Mouse (Mus musculus) kidney, embryonic 16.5 days (tissue): ENCODE data around the gene Ptges. TPM values are rescaled to one million over a fixed set of nuclear protein-coding genes. Genes with fewer than 3 reads are reported as not detected.
"Not testable (repeated sequence)": the region's sequence is repeated elsewhere in the genome, so short reads cannot be mapped to it uniquely, and the experiment has no call there.

Experiments
- ATAC-seq: fragments of 200-750 bp; cut with Nextera tagmentation; 2 replicates; pipeline ENCODE4 v1.8.0; 2017; ENCODE audit warnings: moderate TSS enrichment; ENCODE audit not compliant: low FRiP score, low TSS enrichment
- H3K27ac ChIP-seq: fragments of 300-500 bp; sonication (generic); 2 replicates; pipeline ENCODE4 v1.5.1; 2014; ENCODE audit warnings: low read length
- H3K27me3 ChIP-seq: fragments of 300-500 bp; sonication (generic); 2 replicates; pipeline ENCODE4 v1.6.1; 2014; ENCODE audit warnings: low read length, control low read depth, mixed read lengths; ENCODE audit not compliant: insufficient read depth
- H3K36me3 ChIP-seq: fragments of 300-500 bp; sonication (generic); 2 replicates; pipeline ENCODE4 v1.6.1; 2014; ENCODE audit warnings: low read length, control low read depth, mixed read lengths; ENCODE audit not compliant: insufficient read depth
- H3K4me1 ChIP-seq: fragments of 300-500 bp; sonication (generic); 2 replicates; pipeline ENCODE4 v1.6.1; 2014; ENCODE audit warnings: low read length, control low read depth, mixed read lengths; ENCODE audit not compliant: insufficient read depth
- H3K4me2 ChIP-seq: fragments of 300-500 bp; sonication (generic); replicated peaks from 2 replicates; pipeline ENCODE4 v1.6.1; 2014; ENCODE audit warnings: low read depth, low read length
- H3K4me3 ChIP-seq: fragments of 300-500 bp; sonication (generic); 2 replicates; pipeline ENCODE4 v1.5.1; 2014; ENCODE audit warnings: mild to moderate bottlenecking, low read length
- H3K9ac ChIP-seq: fragments of 300-500 bp; sonication (generic); replicated peaks from 2 replicates; pipeline ENCODE4 v1.6.1; 2014; ENCODE audit warnings: low read length
- H3K9me3 ChIP-seq: fragments of 300-500 bp; sonication (generic); 2 replicates; pipeline ENCODE4 v1.6.1; 2016; ENCODE audit warnings: low read length, control low read depth
- WGBS: fragments of 180-500 bp; shearing (Covaris S2); extraction: QIAGEN DNeasy Blood & Tissue Kit; methylation state at CpG from one replicate; pipeline ENCODE4 v1.1.7; 2014; 5-methylcytosine and 5-hydroxymethylcytosine counted together
- polyA plus RNA-seq: library from polyadenylated mRNA; unstranded; fragments of >200 nt; fragmentation: Nextera tagmentation; extraction: Ambion mirVana; gene quantifications from 2 replicates; pipeline ENCODE4 v1.2.1, GENCODE M21; 2015

Gene Ptges
- polyA plus RNA-seq, 1 experiment from 2014 or later, result 25.2 TPM

GRCm38 (mm10) chr2:30918780-30919329 lies 10.8 kb downstream of the Ptges start:
- no peak overlapping the region for H3K4me3 ChIP-seq
- H3K27ac ChIP-seq, result peak overlapping the region; percentile 45
- H3K27me3 ChIP-seq, result no peaks in the 10 kb centered on the region
- H3K4me1 ChIP-seq, result peaks cover 8% of the 10 kb centered on the region; the same call in 1 of the 2 replicates
- WGBS, result 45% methylated on average over 8 of the region's 8 CpGs
- no peak overlapping the region for H3K9ac ChIP-seq
- no peaks in the 10 kb centered on the region for H3K9me3 ChIP-seq
- H3K4me2 ChIP-seq, result no peak overlapping the region
- ATAC-seq, result peak; percentile 57; the same call in 1 of the 2 replicates
- no peaks in the 10 kb centered on the region for H3K36me3 ChIP-seq

DNA sequence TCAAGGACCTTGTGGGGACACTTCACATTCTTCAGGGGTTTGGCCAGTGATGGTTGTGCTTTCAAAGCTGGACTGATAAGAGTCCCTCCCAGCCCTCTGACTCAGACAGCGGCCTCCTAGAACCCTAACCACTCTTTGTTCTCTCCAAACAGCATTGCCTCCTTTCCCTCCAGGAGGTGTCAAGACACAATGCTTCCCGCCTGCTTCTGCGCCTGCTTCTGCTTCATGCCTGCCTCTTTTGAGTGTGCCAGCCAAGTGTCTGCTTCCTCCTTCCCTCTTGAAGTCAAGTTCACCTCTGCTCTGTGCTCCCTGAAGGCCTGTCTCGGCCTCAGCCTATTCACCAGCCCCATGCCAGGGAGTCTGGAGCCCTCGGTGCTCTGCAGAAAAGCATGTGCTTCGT lies 11.5 kb downstream of the Ptges start:
- WGBS, result 65% methylated on average over 6 of the region's 6 CpGs
- ATAC-seq, result no peak
- no peak overlapping the region for H3K27ac ChIP-seq

GRCm38 (mm10) chr2:30917649-30918048 lies 12.0 kb downstream of the Ptges start:
- no peaks in the 10 kb centered on the region for H3K9me3 ChIP-seq
- H3K4me3 ChIP-seq, result no peak overlapping the region
- H3K27me3 ChIP-seq, result no peaks in the 10 kb centered on the region
- no peak overlapping the region for H3K9ac ChIP-seq
- H3K36me3 ChIP-seq, result no peaks in the 10 kb centered on the region
- no peak for ATAC-seq
- no peak overlapping the region for H3K27ac ChIP-seq
- WGBS, result 80% methylated on average over 7 of the region's 7 CpGs
- H3K4me1 ChIP-seq, result peaks cover 14% of the 10 kb centered on the region
- H3K4me2 ChIP-seq, result no peak overlapping the region

More for the DNA sequence above, 11.5 kb downstream of the Ptges start:
- Histone ChIP-seq H3K27me3 (no peaks in the 10 kb centered on the region), H3K9ac (no peak overlapping the region), H3K9me3 (no peaks in the 10 kb centered on the region), H3K36me3 (no peaks in the 10 kb centered on the region), H3K4me2 (no peak overlapping the region), H3K4me1 (peaks cover 9% of the 10 kb centered on the region), H3K4me3 (no peak overlapping the region)

DNA sequence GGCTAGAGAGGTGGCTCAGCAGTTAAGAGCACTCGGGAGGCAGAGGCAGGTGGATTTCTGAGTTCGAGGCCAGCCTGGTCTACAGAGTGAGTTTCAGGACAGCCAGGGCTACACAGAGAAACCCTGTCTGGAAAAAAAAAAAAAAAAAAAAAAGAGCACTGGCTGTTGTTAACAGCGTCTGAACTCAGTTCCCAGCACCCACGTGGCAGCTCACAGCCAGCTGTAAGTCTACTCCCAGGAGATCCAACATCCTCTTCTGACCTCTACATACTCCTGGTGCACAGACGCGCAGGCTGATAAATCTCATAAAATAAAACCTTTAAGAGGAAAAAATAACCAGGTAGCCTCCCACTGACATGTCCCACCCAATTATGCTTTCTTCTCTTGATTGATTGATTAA lies 13.7 kb downstream of the Ptges start:
- H3K27ac ChIP-seq, H3K4me2 ChIP-seq, H3K27me3 ChIP-seq, ATAC-seq, H3K4me3 ChIP-seq, H3K36me3 ChIP-seq, H3K9ac ChIP-seq, H3K9me3 ChIP-seq: not testable (repeated sequence)
- H3K4me1 ChIP-seq, result peaks cover 20% of the 10 kb centered on the region
- 78% methylated on average over 6 of the region's 6 CpGs for WGBS

DNA sequence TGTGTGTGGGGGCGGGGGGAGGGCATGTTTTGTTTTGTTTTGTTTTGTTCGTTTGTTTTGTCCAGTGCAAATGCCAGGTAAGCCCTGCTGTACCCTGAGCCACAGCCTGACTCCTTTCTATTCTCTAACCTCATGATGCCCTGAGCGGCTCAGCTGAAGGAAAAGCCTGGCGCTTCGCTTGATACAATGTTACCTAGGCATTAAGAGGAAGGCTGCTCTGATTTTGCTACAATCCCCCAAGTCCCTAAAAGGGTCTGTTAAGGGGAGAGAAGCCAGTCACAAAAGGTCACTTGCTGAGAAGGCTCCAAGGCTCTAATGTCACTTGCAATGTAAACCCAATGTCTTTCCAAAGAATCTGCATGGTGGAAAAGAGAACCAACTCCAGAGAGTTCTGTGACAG lies 14.3 kb downstream of the Ptges start:
- no peak overlapping the region for H3K27ac ChIP-seq
- peaks cover 20% of the 10 kb centered on the region for H3K4me1 ChIP-seq
- no peaks in the 10 kb centered on the region for H3K27me3 ChIP-seq
- no peak overlapping the region for H3K9ac ChIP-seq
- no peak for ATAC-seq
- WGBS, result 82% methylated on average over 5 of the region's 5 CpGs
- H3K36me3 ChIP-seq, result no peaks in the 10 kb centered on the region
- no peaks in the 10 kb centered on the region for H3K9me3 ChIP-seq
- H3K4me2 ChIP-seq, result no peak overlapping the region
- no peak overlapping the region for H3K4me3 ChIP-seq

GRCm38 (mm10) chr2:30914836-30915235 lies 14.8 kb downstream of the Ptges start:
- no peaks in the 10 kb centered on the region for H3K9me3 ChIP-seq
- no peaks in the 10 kb centered on the region for H3K27me3 ChIP-seq
- no peak overlapping the region for H3K9ac ChIP-seq
- peaks cover 20% of the 10 kb centered on the region for H3K4me1 ChIP-seq
- WGBS, result 64% methylated on average over 3 of the region's 3 CpGs
- H3K4me2 ChIP-seq, result no peak overlapping the region
- no peaks in the 10 kb centered on the region for H3K36me3 ChIP-seq
- no peak overlapping the region for H3K4me3 ChIP-seq
- H3K27ac ChIP-seq, result no peak overlapping the region
- no peak for ATAC-seq

DNA sequence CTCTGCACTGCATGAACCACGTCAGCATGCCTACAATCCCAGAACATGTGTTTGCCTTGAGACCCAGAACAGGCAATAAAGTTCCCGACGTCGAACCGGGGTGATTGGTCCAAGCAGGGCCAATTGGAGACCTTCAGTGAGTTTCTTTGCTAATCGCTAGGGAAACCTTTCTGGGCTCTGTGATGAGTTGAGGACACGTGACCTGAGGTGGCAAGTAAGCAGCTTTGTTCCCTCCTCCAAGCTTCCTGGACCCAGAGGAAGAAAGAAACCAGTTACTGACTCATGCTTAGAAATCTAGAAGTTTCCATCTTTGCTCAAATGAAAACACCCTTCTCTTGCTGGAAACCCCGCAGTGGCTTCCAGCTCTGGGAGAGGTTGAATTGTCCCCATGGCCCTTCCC lies 16.6 kb downstream of the Ptges start:
- Histone ChIP-seq H3K4me3 (no peak overlapping the region), H3K27ac (0 out of 2 replicates have a peak overlapping the region, but pooled peaks have one; percentile 4), H3K9me3 (no peaks in the 10 kb centered on the region), H3K27me3 (no peaks in the 10 kb centered on the region), H3K4me2 (no peak overlapping the region), H3K4me1 (peaks cover 12% of the 10 kb centered on the region), H3K36me3 (no peaks in the 10 kb centered on the region), H3K9ac (no peak overlapping the region)
- ATAC-seq, result no peak
- WGBS, result 79% methylated on average over 8 of the region's 8 CpGs

DNA sequence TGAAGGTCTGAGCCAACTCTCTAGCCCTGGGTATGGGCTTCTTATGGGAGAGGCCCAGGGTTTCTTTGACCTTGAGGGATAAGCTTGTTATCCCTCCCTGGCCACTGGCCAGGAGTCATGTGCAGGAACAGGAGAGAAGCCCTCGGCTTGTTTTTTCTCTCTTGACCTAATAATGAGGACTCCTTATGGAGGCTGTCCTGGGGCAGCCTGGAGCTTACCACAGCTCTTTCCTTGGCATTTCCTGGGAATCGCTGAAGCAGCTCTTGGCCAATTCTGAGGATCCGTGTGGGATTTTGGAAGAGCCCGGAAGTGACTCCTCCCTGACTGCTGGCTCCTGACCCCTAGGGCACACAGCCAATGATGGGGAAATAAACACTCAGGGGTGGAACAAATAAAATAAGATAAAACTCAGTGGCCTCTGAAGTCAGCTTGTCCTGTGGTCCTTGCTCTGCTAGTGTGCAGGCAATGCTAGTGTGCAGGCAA lies 17.3 kb downstream of the Ptges start:
- H3K4me2 ChIP-seq, result no peak overlapping the region
- WGBS, result 17% methylated on average over 4 of the region's 4 CpGs
- no peaks in the 10 kb centered on the region for H3K9me3 ChIP-seq
- H3K36me3 ChIP-seq, result no peaks in the 10 kb centered on the region
- no peaks in the 10 kb centered on the region for H3K27me3 ChIP-seq
- peaks cover 12% of the 10 kb centered on the region for H3K4me1 ChIP-seq
- no peak overlapping the region for H3K4me3 ChIP-seq
- no peak overlapping the region for H3K9ac ChIP-seq
- no peak overlapping the region for H3K27ac ChIP-seq
- ATAC-seq, result no peak

DNA sequence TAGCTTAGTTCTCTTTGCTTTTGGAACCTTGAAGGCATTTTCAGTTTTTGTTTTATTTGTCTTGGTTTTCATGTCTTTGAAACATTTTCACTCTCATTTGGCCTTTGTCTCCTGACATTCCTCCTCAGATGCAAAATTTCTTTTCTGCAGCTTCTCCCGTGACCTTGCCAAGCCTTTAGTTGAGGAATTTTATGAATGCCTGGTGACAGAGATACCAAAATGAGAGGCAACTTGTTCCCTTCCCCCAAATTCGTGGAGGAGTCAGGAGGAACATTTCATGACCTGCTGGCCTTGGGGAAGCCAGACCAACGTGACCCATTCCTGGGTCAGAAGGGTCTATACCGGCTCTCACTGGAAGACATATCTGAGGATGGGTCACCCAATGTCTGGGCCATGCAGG lies 23.0 kb downstream of the Ptges start:
- H3K4me1 ChIP-seq, result peaks cover 30% of the 10 kb centered on the region
- H3K4me3 ChIP-seq, result no peak overlapping the region
- H3K9ac ChIP-seq, result no peak overlapping the region
- no peak overlapping the region for H3K27ac ChIP-seq
- WGBS, result 70% methylated on average over 4 of the region's 4 CpGs
- H3K27me3 ChIP-seq, result no peaks in the 10 kb centered on the region
- H3K4me2 ChIP-seq, result no peak overlapping the region
- H3K9me3 ChIP-seq, result no peaks in the 10 kb centered on the region
- no peak for ATAC-seq
- H3K36me3 ChIP-seq, result no peaks in the 10 kb centered on the region

DNA sequence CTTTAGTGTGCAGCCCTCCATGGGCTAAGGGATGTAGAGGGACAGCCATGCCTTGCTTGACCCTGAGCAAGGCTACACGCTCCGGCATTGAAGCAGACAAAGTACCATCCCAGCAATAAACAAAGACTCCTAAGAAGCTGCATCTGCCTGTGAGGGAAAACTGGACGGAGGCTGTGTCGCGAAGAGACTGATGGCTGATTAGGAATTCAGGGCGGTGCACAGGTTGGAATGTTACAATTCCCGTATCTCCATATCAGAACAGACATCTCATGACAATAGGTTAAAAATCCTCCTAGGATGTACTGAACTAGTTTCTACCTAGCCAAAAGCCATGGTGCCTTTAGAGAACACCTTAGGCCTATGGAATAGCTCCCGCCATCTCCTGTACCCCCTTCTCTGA lies 23.8 kb downstream of the Ptges start:
- no peak overlapping the region for H3K4me3 ChIP-seq
- no peak overlapping the region for H3K4me2 ChIP-seq
- no peaks in the 10 kb centered on the region for H3K9me3 ChIP-seq
- no peaks in the 10 kb centered on the region for H3K36me3 ChIP-seq
- no peaks in the 10 kb centered on the region for H3K27me3 ChIP-seq
- H3K9ac ChIP-seq, result no peak overlapping the region
- no peak overlapping the region for H3K27ac ChIP-seq
- H3K4me1 ChIP-seq, result peaks cover 30% of the 10 kb centered on the region
- 78% methylated on average over 8 of the region's 8 CpGs for WGBS
- ATAC-seq, result no peak
